Mouse (Mus musculus) adrenal gland, postnatal 14 days (tissue): ENCODE data around the gene 4930415O20Rik. TPM values are rescaled to one million over a fixed set of nuclear protein-coding genes. Genes with fewer than 3 reads are reported as not detected.
A peak's percentile ranks its signal among the peaks of the same experiment; 100 is the strongest.

Experiments used
- DNase-seq: peaks from one replicate; pipeline ENCODE4 v3.0.0; 2021; ENCODE audit warnings: mixed read lengths
- total RNA-seq: library from RNA; stranded (reverse); gene quantifications from 2 replicates; pipeline ENCODE4 v1.2.3, GENCODE M21; 2021

Gene 4930415O20Rik
- total RNA-seq, 1 experiment from 2014 or later: 1.1 TPM

DNA sequence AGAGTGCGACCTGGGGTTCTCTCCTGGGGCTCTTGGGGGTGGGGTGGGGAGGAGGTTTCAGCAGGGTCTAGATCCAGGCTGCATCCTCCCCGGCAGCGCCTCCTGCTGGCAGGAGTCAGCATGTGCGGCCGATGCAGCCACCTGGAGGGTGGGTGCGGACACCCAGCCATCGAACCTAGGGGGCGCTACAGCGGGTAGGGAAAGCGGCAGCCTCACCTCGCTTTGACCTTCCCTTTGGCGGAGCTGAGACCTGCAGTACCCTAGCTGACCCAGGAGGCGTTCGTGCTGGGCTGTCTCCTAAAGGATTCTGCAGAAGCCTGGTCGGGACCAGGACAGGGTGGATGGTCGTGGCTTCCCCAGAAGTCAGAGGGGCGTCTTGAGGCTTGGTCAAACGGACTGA lies 60.7 kb downstream of the 4930415O20Rik start:
- peak; percentile 93 for DNase-seq

- peak; percentile 81 for DNase-seq
Observed at GRCm38 (mm10) chr15:98632107-98632744, 61.4 kb downstream of the 4930415O20Rik start.

DNA sequence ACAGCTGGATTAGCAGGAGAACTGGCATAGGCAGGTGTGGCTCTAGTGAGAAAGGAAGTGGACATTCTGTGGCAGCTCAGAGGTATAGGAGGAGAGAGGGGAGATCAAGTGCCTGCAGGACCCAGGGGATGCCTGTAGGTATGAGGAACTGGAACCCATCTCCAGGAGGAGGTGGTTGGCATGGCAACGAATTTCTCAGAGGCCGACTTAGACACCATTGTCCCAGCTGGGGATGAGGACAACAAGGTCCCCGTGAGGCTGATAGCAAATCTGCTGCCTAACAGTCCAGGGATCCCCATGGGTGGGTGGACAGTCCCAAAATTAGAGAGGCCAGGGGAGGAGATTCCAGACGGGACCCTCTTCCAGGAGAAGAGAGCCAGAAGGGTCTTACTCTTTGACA lies 62.1 kb downstream of the 4930415O20Rik start:
- DNase-seq: no peak

DNA sequence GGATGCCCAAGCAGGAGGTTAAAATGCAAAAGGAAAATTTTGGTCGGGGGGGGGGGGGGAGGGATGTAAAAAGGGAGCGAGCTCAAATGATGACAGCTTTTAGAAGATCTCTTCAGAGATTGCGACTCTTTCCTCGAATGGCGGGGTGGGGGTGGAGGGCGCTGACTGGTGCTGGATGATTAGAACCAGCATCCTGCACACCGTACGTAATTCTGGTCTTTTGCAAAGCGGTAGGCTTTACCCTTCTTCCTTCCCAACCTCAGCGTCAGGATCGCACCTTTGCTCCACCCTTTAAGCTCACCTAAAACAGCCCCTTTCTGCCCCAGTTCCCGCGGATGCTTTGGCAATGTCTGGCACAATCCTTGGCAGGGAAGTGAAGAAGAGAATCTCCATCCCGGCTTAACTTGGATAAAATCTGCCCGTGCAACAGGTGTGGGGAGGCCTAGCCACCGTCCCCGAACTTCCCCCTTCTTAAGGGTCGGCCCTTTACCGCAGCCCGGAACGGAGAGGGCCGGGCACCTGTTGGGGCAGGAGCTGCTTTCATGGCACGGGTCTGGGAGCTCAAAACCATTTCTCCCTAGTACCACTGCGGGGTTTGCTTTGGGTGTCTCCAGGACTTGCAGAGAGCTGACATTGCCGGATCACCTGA lies 63.1 kb downstream of the 4930415O20Rik start:
- DNase-seq: no peak

GRCm38 (mm10) chr15:98634541-98635081 lies 63.8 kb downstream of the 4930415O20Rik start:
- DNase-seq: peak; percentile 85

DNA sequence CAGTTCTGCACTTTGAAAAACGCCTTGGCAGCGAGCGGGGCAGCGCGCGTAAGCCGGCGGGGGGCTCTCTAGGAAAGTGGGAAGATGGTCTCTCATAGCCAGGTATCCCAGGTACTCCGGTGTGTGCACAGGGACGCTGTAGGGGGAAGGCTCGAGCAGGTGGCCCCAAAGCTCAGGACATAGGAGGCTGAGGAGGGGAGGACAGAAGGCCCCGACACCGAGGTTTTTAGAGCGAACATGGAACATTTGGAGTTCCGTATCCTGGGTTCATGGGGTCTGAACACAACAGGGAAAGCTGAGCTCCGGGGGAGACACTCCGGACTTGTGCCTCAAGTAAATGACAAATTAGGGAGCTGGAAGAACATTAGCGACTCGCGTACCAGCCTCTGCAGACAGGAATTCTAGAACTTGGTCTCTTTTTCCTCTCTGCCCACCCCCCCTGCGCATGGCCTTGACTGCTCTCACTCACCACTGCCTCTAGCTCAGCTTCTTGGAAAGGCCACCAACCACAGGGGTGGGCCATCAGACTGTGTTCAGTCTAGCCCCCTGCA lies 64.6 kb downstream of the 4930415O20Rik start:
- peak; percentile 59 for DNase-seq

DNA sequence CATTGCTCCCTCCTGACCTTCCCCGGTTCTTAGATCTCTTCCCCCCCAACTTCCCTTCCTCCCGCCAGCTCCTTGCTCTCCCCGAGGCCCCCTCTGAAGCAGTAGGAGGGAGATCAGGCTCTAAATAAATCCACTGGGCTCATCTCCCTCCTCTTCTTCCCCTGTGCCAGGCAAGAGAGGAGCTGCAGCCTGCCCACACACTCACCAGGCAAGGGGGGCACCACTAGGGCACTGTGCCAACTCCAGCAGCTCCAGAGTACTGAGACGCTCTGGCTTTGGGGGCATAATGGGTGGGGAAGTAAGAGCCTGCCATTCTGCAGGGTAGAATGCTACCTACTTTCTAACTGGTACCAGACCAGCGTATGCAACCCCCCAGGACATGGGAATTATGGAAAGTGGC lies 65.7 kb downstream of the 4930415O20Rik start:
- peak; percentile 35 for DNase-seq

- no peak for DNase-seq
Observed at GRCm38 (mm10) chr15:98637155-98637554, 66.4 kb downstream of the 4930415O20Rik start.

Other genes with a start within 250 kb of the 4930415O20Rik start
- not detected in 2 replicates for gene Olfr284, start 230.0 kb upstream of the 4930415O20Rik start, total RNA-seq
- not detected in 2 replicates for gene Olfr283, start 190.1 kb upstream of the 4930415O20Rik start, total RNA-seq
- not detected in 2 replicates for gene Olfr282, start 139.8 kb upstream of the 4930415O20Rik start, total RNA-seq
- gene Olfr281, start 118.4 kb upstream of the 4930415O20Rik start, total RNA-seq: not detected in 2 replicates
- not detected in 2 replicates for gene OR5BS1P, start 101.1 kb upstream of the 4930415O20Rik start, total RNA-seq
- not detected in 2 replicates for gene Lalba, start 88.3 kb upstream of the 4930415O20Rik start, total RNA-seq
- gene Olfr279, start 78.6 kb upstream of the 4930415O20Rik start, total RNA-seq: not detected in 2 replicates
- 72.5 and 85.8 TPM in 2 replicates for gene Kansl2, start 36.7 kb upstream of the 4930415O20Rik start, total RNA-seq
- gene Ccnt1, start 81 bp upstream of the 4930415O20Rik start, total RNA-seq: 57.0 and 57.3 TPM in 2 replicates
- gene Adcy6, start 39.1 kb downstream of the 4930415O20Rik start, total RNA-seq: 73.8 and 86.1 TPM in 2 replicates
- 12.0 and 18.2 TPM in 2 replicates for gene Cacnb3, start 59.8 kb downstream of the 4930415O20Rik start, total RNA-seq
- 85.2 and 87.5 TPM in 2 replicates for gene Ddx23, start 91.9 kb downstream of the 4930415O20Rik start, total RNA-seq
- 2.1 and 3.6 TPM in 2 replicates for gene Rnd1, start 106.5 kb downstream of the 4930415O20Rik start, total RNA-seq
- gene Ccdc65, start 137.2 kb downstream of the 4930415O20Rik start, total RNA-seq: 0.96 and 0.98 TPM in 2 replicates
- gene Fkbp11, start 157.2 kb downstream of the 4930415O20Rik start, total RNA-seq: 7.2 and 7.7 TPM in 2 replicates
- 98.5 and 104 TPM in 2 replicates for gene Arf3, start 192.2 kb downstream of the 4930415O20Rik start, total RNA-seq
- gene Wnt10b, start 207.1 kb downstream of the 4930415O20Rik start, total RNA-seq: 0.48 and 0.79 TPM in 2 replicates
- gene Wnt1, start 218.9 kb downstream of the 4930415O20Rik start, total RNA-seq: not detected in 2 replicates
- gene Ddn, start 238.5 kb downstream of the 4930415O20Rik start, total RNA-seq: 0.11 TPM in 1 of 2 replicates, not detected in the other